In genomic region chr13:29943541-29944039, GRCm38 (mm10) we compare ENCODE assay signal across 16 mouse cellular contexts. TPM values are rescaled to one million over a fixed set of nuclear protein-coding genes. Genes with fewer than 3 reads are reported as not detected.
DNase-seq lines count a peak whose midpoint lies in the region; ATAC-seq and TF ChIP-seq lines count a peak whose summit lies in the region.
"Had no signal": no experiment of that assay in that cellular context is flagged by ENCODE, and none has a peak within 500 bp of the region (broad histone marks: within the 10 kb centered on the region; RNA-seq: fewer than 3 reads in every experiment).

No protein-coding gene starts in this region.

- no peak for TF ChIP-seq POLR2A in kidney, adult 2 months (IDR thresholded peaks at IDR 0.05; ENCODE audit: low read depth, low read length)

- 0 out of 2 replicates have a peak, but pooled peaks have one; percentile 21 for ATAC-seq in hindbrain, embryonic 14.5 days (ENCODE audit: low FRiP score)
- ATAC-seq in hindbrain, embryonic 11.5 days (ENCODE audit: low FRiP score): no peak
- peak; percentile 31 for ATAC-seq in embryonic facial prominence, embryonic 14.5 days (ENCODE audit: low read depth)

- DNase-seq in cerebellum, postnatal 14 days: peak; percentile 24 to 42
- DNase-seq in cerebellum, adult 18-20 months: no peak
- DNase-seq in hindbrain, embryonic 14.5 days (ENCODE audit: low spot score): no peak
- DNase-seq in hindbrain, embryonic 11.5 days (ENCODE audit: low spot score): no peak
- peak; percentile 18 for DNase-seq in 3T3-L1 (ENCODE audit: low read depth, low spot score)
- DNase-seq in embryonic facial prominence, embryonic 14.5 days (ENCODE audit: low spot score): peak; percentile 91
- no peak for DNase-seq in kidney, adult 2 months
- DNase-seq: heart, adult 2 months; kidney, adult 8-10 months; left cerebral cortex, postnatal 4 days; lung, postnatal 10 days; thymus, postnatal 14 days had no signal

- no peak overlapping the region for H3K27ac ChIP-seq in hindbrain, embryonic 14.5 days
- H3K27ac ChIP-seq in hindbrain, embryonic 11.5 days (ENCODE audit: low read depth, low read length): no peak overlapping the region
- H3K27ac ChIP-seq in embryonic facial prominence, embryonic 14.5 days (replicated peaks; ENCODE audit: low read depth, low read length): peak overlapping the region; percentile 77
- no peak overlapping the region for H3K27ac ChIP-seq in kidney, adult 2 months (ENCODE audit: insufficient read depth, low read depth, low read length)
- H3K27ac ChIP-seq: heart, adult 2 months; hindbrain, embryonic 15.5 days; liver, embryonic 15.5 days; neural tube, embryonic 13.5 days; stomach, embryonic 15.5 days had no signal

- H3K9me3 ChIP-seq in hindbrain, embryonic 14.5 days (ENCODE audit: control insufficient read depth, low read length): no peaks in the 10 kb centered on the region
- H3K9me3 ChIP-seq in hindbrain, embryonic 11.5 days (ENCODE audit: control insufficient read depth, low read length): no peaks in the 10 kb centered on the region
- H3K9me3 ChIP-seq in embryonic facial prominence, embryonic 14.5 days (ENCODE audit: control insufficient read depth, low read length): no peaks in the 10 kb centered on the region
- H3K9me3 ChIP-seq: hindbrain, embryonic 15.5 days; liver, embryonic 15.5 days; neural tube, embryonic 13.5 days; stomach, embryonic 15.5 days had no signal

- no peaks in the 10 kb centered on the region for H3K27me3 ChIP-seq in hindbrain, embryonic 14.5 days (ENCODE audit: control insufficient read depth, insufficient read depth, low read length)
- H3K27me3 ChIP-seq in hindbrain, embryonic 11.5 days (ENCODE audit: control insufficient read depth, insufficient read depth, low read length): no peaks in the 10 kb centered on the region
- H3K27me3 ChIP-seq in embryonic facial prominence, embryonic 14.5 days (replicated peaks; ENCODE audit: control insufficient read depth, insufficient read depth, low read length): no peaks in the 10 kb centered on the region
- no peaks in the 10 kb centered on the region for H3K27me3 ChIP-seq in kidney, adult 2 months (replicated peaks; ENCODE audit: control insufficient read depth, insufficient read depth, low read length)
- H3K27me3 ChIP-seq: hindbrain, embryonic 15.5 days; liver, embryonic 15.5 days; neural tube, embryonic 13.5 days; stomach, embryonic 15.5 days had no signal

- no peak overlapping the region for H3K4me3 ChIP-seq in hindbrain, embryonic 14.5 days (replicated peaks; ENCODE audit: low read length)
- H3K4me3 ChIP-seq in hindbrain, embryonic 11.5 days (ENCODE audit: low read depth, low read length): no peak overlapping the region
- H3K4me3 ChIP-seq in embryonic facial prominence, embryonic 14.5 days (ENCODE audit: low read depth, low read length): no peak overlapping the region
- H3K4me3 ChIP-seq in kidney, adult 2 months (ENCODE audit: insufficient read depth, low read depth, low read length): no peak overlapping the region
- H3K4me3 ChIP-seq: heart, adult 2 months; hindbrain, embryonic 15.5 days; liver, embryonic 15.5 days; neural tube, embryonic 13.5 days; stomach, embryonic 15.5 days had no signal

- H3K9ac ChIP-seq in hindbrain, embryonic 14.5 days: no peak overlapping the region
- no peak overlapping the region for H3K9ac ChIP-seq in hindbrain, embryonic 11.5 days (ENCODE audit: low read depth, low read length)
- no peak overlapping the region for H3K9ac ChIP-seq in embryonic facial prominence, embryonic 14.5 days (ENCODE audit: low read depth, low read length)
- H3K9ac ChIP-seq: hindbrain, embryonic 15.5 days; liver, embryonic 15.5 days; neural tube, embryonic 13.5 days; stomach, embryonic 15.5 days had no signal

- H3K36me3 ChIP-seq in hindbrain, embryonic 14.5 days (replicated peaks; ENCODE audit: control insufficient read depth, insufficient read depth): no peaks in the 10 kb centered on the region
- no peaks in the 10 kb centered on the region for H3K36me3 ChIP-seq in hindbrain, embryonic 11.5 days (ENCODE audit: control insufficient read depth, insufficient read depth, low read length)
- no peaks in the 10 kb centered on the region for H3K36me3 ChIP-seq in embryonic facial prominence, embryonic 14.5 days (ENCODE audit: control insufficient read depth, insufficient read depth, low read length)
- H3K36me3 ChIP-seq in kidney, adult 2 months (ENCODE audit: control insufficient read depth, insufficient read depth, low read length): no peaks in the 10 kb centered on the region
- H3K36me3 ChIP-seq: hindbrain, embryonic 15.5 days; liver, embryonic 15.5 days; neural tube, embryonic 13.5 days had no signal

- 71% methylated on average over 3 of the region's 3 CpGs for WGBS in hindbrain, embryonic 14.5 days
- 79% methylated on average over 3 of the region's 3 CpGs for WGBS in hindbrain, embryonic 11.5 days
- WGBS in embryonic facial prominence, embryonic 14.5 days: 52% methylated on average over 3 of the region's 3 CpGs
- WGBS in kidney, adult 2 months: 83% methylated on average over 3 of the region's 3 CpGs

- TF ChIP-seq CTCF in kidney, adult 2 months (conservative IDR thresholded peaks at IDR 0.05; ENCODE audit: insufficient read depth, insufficient read length, low read depth, low read length): no peak

- H3K4me2 ChIP-seq in hindbrain, embryonic 14.5 days (replicated peaks): no peak overlapping the region
- no peak overlapping the region for H3K4me2 ChIP-seq in hindbrain, embryonic 11.5 days (replicated peaks; ENCODE audit: low read depth, low read length)
- no peak overlapping the region for H3K4me2 ChIP-seq in embryonic facial prominence, embryonic 14.5 days (ENCODE audit: low read depth, low read length)
- H3K4me2 ChIP-seq: hindbrain, embryonic 15.5 days; liver, embryonic 15.5 days; neural tube, embryonic 13.5 days; stomach, embryonic 15.5 days had no signal

- H3K4me1 ChIP-seq in hindbrain, embryonic 14.5 days (replicated peaks; ENCODE audit: control insufficient read depth, insufficient read depth, low read length): no peaks in the 10 kb centered on the region
- no peaks in the 10 kb centered on the region for H3K4me1 ChIP-seq in hindbrain, embryonic 11.5 days (replicated peaks; ENCODE audit: control insufficient read depth, insufficient read depth, low read length)
- peaks cover 12% of the 10 kb centered on the region; the same call in 1 of the 2 replicates for H3K4me1 ChIP-seq in embryonic facial prominence, embryonic 14.5 days (ENCODE audit: control insufficient read depth, insufficient read depth, low read length)
- peaks cover 20% of the 10 kb centered on the region for H3K4me1 ChIP-seq in kidney, adult 2 months (ENCODE audit: control insufficient read depth, insufficient read depth, low read length)
- H3K4me1 ChIP-seq: neural tube, embryonic 13.5 days had no signal

RNA-seq across cellular contexts. Expression of gene E2f3, which starts 42.3 kb away (rescaled TPM):
- 5.1 and 5.2 TPM in 2 replicates for polyA plus RNA-seq in hindbrain, embryonic 14.5 days (2014; fragmentation: Nextera tagmentation; extraction: Ambion mirVana)
- 13.0 and 13.3 TPM in 2 replicates for polyA plus RNA-seq in hindbrain, embryonic 11.5 days (2014; fragmentation: Nextera tagmentation; extraction: Ambion mirVana)
- 9.7 and 10.6 TPM in 2 replicates for polyA plus RNA-seq in embryonic facial prominence, embryonic 14.5 days (2014; fragmentation: Nextera tagmentation; extraction: Ambion mirVana)
- polyA plus RNA-seq in kidney, adult 2 months (2012; rRNA removed): 2.1 and 2.2 TPM in 2 replicates

Comparison
In these comparisons a context has a peak if more than half of its experiments do, and no peak if none do; other contexts are left out.
1. DNase-seq: peak in cerebellum, postnatal 14 days (2 of 2), 3T3-L1 (single experiment) and embryonic facial prominence, embryonic 14.5 days (single experiment); none in cerebellum, adult 18-20 months (0 of 2), hindbrain, embryonic 14.5 days (single experiment), hindbrain, embryonic 11.5 days (single experiment) and kidney, adult 2 months (single experiment).